Mouse (Mus musculus) adipocyte (in vitro differentiated cells): ENCODE results near the gene Rora.
A peak's percentile ranks its signal among the peaks of the same experiment; 100 is the strongest.

Source experiments
- DNase-seq: peaks from one replicate; pipeline ENCODE4 v3.0.0-alpha.2; 2016; ENCODE audit warnings: low spot score

Gene Rora

DNA sequence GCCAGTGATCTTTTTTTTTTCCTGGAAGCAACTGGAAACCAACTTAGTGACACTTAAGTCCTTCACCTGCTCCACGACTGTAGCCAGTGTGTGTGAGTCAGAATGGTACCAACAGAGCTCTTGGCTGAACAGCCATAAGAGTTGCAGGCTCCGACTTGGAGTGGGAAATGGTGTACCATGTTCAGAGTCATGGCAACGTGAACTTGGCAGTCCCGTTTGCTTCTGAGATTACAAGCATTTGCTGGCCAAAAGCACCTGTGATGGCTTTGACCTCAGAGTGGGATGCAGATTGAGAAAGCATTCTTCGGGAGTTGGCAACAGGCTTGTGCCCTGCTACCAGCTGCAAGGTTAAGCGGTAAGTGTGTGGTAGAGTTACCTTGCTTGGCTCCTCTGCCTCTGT is 574.2 kb downstream of the Rora start:
- no peak for DNase-seq

DNA sequence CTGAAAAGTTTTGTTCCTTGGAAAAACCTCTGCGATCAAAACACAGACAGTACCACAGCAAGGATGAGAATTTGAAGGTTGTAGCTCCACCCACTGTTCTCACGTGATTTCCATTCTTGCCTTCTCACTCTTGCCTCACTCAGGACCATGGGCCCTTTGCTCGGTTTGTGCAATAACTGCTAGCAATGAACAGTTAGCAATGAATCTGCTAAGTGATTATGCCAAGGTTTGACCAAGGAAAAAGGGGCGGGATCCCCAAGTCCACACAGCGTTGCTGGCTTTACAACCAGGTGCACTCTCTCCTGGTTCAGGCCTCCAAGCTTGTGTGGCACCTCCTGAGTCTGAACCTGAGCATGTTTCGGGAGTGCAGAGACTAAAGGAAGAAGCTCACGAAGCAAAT is 576.3 kb downstream of the Rora start:
- DNase-seq, result peak; percentile 39

DNA sequence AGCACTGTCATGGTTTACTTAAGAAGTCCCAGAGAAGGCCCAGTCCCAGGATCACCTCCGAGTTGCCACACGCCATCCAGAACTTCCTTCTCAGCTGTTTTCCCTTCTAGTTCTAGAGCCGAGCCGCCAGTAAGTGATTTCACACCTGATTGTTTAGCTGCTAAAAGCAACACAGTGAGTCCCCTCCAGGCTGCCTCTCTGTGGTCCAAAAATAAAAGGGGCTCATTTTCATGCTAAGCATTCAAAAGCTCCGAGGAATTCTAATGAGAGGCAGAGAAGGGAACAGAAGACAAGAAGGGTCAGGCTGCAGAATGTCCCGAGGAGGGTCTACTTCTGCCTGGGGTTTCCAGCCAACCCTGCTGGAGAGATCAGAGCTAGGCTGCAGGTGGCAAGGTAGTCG is 580.9 kb downstream of the Rora start:
- DNase-seq, result no peak

DNA sequence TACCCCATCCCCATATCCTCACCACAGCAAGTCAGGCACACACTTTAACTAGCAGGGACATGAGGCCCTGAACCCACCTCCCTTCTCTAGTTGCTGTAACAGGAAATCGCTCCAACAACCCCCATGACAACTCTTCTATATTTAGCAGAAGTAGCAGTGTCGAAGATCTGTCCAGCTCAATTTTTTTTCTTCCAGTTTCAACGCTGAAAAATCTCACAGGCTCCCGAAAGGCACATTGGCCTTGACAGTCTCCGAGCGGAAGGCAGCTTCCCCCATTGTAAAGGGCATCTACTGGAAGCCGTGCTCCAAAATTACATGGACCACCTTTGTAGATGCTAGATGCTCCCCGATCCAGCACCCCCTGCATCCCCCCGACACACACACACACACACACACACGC is 583.7 kb downstream of the Rora start:
- DNase-seq, result no peak

DNA sequence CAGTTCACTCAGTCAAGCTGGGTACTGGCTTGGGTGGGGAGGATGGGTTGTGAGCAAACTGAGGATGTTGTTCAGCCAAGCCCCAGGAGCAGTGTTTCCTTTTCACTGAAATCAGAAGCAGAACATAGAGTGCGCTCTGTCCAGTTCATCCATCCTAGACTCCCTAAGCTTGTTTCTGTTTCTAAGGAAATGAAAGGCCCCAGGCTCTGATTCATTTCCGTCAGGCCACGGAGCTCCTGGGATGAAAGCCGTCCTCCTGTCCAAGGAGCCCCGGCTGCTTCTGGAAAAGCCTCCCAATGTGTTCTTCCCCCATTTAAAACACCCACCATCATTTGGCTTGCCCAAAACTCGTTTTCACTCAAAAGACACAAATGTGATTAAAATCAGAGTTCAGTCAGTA is 589.0 kb downstream of the Rora start:
- no peak for DNase-seq

DNA sequence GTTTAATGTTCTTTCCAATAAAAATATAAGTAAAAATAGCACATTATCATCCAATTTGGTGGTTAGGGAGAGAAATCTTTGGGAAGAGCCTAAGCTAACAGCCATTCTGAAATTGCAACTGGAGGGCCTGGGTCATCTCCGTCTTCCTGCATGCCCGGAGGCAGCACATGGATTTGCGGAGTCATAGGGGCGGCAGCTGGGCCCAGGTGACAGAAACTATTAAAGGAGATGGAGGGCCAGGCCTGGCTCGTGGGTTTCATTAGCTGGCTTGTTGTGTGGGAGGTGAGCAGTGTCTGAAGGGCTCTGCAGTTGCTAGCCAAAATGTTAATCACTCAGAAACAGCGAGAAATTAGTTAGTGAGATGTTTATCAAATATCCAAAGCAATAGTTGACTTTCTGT is 590.0 kb downstream of the Rora start:
- DNase-seq, result no peak

DNA sequence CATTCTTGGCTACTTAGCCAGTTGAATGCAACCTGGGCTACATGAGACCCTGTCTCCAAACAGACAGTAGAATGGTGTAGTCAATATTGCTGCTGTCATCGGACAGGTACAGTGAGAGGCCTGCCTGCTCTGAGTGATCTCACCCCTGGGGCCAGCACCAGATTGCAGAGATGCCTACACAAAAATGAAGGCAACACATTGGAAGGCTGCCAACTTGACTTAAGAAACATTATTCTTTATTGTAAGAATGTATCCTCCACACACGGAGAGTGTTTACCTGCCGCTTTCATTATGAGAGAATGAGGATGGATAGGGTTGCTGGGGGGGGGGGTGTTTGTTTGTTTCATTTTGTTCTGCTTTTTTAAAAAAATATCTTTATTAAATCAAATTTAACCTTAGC is 592.6 kb downstream of the Rora start:
- no peak for DNase-seq

DNA sequence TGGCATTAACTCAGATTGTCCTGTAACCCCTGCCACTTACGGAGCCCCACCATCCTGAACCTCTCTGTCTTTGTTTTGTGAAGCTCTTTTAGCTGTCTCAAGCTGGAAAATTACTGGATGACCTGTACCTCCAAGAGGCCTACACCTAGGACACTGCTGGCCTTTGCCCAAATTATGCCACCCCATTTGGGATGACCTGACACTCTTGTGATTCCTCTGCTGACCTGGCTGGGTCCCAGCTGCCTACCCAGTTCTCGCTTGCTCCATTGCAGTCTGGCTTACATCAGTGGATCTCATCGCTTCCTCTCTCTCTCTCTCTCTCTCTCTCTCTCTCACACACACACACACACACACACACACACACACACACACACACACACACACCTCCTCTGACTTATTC is 596.0 kb downstream of the Rora start:
- no peak for DNase-seq

DNA sequence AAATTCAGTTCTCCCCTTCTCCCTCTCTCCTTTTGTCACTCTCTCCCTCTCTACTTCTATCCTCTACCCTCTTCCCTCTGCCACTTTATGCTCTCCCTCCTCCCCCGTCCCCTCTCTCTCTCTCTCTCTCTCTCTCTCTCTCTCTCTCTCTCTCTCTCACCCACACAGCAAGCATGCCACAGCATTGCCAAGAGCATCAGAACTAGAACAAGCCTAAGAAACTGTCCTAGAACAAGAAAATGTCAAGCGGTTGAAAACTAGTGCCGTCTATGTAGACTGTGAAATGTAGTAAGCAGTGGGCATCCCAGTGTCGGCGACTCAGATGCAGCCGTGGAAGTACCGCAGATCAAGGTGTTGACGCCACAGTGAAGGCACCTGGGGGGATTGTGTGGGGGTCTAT is 596.7 kb downstream of the Rora start:
- no peak for DNase-seq

DNA sequence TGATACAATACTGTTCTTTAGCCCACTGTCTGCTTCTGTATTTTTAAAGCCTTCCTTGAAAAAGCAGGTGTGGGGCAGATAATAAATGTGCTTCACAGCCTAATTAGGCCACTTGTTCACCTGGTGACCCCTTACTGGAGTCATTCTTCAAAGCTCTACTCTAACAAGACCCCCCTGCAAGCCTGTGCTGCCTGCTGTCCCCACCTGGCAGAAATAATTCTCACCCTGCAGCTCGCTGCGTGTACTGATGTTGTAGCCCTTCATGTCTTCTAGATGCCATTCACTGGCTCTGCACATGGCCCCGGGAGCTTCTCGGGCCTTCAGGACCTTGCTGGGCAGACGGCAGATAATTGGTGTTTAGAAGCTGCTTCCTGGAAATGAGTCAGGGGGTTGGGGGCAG is 604.9 kb downstream of the Rora start:
- DNase-seq, result no peak

DNA sequence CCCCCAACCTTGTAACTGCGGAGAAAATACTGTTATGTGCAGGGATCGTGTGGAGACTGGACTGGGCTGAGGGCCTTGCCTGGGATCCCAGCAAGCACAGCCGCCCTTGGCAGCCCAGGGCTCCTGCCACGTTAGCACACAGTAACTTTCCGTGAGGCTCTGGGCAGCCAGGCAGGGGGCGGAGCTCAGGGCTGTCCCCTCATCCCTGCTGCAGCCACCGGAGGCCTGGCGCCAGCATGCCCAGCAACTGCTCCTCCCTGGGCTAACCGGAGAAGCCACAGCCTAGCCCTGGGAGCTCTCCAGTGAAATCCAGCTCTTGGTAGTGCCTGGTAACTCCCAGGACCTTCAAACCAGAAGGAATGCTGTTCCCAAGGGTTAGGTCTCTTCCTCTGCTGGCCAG is 605.8 kb downstream of the Rora start:
- peak; percentile 24 for DNase-seq

DNA sequence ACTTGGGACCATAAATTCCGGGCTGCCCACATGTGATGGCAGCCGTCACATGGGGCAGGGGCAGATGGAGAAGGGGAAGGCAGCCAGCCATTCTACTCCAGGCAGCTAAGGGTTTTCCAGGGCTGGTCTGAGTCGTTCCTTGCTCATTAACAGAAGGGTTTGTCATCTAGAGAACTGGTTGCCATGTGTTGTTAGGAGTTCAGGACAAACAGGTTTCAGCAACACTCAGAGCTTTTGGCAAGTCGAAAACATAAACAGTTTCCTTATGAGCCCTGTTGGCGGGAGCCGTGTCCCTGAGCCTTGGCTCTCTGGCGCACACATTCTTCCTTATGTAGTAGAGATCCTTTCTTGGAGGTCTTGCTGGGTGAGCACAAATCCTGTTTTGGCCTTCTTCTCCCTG is 611.6 kb downstream of the Rora start:
- DNase-seq, result no peak

DNA sequence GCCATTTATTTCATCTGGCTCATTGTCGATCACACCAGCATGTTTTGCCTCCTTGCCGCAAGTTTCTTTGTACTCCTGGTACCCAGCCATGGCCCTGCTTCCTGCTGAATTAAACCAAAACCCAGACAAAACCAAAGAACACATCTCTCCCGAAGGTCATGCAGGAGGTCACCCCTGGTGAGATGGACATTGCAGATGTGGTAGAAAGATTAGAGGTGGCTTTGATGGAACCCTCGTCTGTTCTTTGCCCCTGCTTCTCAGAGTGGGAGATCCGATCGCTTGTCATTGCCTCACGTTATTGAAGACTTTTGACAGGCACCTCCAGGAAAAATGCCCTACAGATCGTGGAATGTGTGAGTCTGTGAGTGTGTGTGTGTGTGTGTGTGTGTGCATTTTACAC is 616.8 kb downstream of the Rora start:
- no peak for DNase-seq

DNA sequence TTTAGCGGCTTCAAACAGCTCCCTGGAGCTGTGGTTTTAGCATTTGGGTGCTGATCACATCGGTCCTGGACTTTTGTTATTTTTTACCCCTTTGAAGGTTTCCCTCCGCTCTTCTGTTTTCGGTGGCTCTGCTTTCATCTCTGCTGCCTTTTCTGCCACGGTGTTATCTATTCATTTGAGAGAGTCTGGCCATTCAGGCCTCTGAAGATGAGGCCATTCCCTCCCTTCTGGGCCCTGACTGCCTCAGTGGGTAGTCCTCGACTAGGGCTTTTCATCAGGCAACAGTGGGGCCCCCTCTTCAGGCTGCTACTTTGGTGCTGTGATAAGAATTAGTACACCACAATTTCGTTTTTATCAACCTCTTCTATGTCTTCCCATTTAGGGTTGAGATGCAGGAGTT is 617.3 kb downstream of the Rora start:
- no peak for DNase-seq

DNA sequence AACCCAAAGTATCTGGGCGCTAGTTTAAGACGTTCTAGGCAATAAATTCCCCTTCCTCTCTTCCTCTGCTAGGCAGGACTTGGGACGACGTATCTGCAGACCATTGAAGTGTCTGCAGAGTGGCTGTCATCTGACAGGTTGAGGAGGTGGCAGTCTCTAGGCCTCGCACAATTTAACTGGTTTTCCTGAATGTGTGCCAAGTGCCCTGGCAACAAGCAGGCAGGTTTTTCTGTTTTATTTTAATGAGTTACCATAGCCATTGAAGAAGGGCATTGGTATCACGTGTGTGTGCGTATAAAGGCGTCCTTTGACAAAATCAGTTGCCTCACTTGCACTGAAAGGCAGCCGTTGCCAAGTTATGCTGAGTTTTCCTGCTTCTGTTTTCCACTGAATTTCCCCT is 619.3 kb downstream of the Rora start:
- DNase-seq, result no peak

DNA sequence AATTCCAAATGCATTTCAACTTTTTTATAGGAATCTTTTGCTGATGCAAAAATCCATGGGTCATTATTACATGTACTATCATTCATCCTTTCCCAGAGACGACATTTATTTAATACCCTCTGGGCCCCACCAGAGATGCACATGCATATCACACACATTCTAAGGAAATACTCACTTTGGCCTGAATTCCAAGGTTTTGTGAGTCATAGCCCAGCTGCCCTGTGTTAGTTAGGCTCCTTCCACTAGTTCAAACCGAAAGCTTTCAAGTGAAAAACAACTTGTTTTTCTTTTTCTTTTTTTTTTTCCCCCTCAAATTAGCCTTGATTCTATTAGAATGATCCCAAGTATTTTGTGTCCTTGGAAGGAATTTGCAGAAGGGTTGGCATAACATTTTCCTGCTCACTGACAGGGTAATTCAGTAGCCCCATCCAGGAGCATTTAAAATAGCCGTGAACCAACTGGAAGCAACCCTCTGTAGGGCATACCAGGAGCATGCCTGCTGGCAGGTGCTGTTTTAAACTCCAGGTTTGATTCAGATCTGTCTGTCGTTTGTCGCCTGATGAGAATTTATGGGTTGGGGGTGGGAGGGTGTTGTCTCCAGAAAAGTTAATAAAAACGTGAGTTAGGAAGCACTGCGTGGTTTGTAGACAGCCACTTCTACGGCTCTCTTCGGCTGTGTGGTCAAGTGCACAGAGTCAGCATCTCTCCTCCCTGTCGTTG is 621.3 kb downstream of the Rora start:
- DNase-seq, result no peak

DNA sequence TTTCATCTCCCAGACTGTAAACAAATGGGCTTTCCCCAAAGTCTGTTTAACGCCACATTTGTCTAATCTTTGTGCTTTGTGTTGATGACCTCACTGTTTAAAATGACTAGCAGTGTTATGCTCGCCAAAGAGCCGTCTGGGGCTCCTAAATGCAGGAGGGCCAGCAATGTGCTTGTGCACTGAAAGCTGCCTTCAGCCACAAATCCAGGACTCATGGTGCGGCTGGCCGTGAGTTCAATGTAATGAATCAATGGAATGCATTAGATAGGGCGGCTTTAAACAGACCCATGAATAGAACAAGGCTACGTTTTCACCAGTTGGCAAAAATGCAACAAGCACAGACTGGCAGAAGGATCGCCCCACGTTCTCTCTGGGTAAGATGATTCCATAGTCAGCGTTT is 623.7 kb downstream of the Rora start:
- DNase-seq, result no peak

DNA sequence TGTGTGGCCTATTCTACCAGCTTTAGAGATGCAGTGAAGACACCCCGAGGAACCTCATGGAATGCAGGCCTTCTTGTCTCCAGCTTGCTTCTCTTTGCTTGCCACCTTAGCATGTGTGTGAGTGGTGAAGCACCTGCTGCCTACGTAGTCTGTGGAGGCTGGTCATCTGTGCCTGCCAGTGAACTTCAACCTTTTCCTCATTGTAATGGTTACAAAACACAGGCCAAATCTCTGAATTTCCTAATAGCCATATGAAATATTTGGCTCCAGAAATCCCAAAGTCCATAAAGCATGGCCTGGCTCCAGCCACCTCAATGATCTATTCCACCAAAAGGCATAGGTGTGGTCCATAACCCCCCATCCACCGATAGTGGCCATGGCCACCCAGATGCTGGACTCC is 631.4 kb downstream of the Rora start:
- peak; percentile 27 for DNase-seq

DNA sequence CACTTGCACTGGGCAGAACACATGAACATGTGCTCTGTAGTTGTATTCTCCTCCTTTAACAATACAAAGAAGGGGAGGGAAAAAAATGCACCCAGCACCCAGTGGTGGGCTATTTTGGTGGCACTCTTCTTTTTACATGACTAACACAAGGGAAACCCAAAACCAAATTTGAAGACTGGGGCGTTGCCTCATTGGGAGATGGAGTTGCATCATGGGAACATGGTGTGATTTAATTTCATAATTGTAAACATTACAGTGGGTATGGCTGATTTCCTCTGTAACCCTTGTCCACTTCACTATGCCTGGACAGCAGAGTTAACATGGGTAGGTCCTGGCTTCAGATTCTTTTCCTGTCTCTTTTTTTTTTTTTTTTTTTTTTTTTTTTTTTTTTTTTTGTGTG is 634.5 kb downstream of the Rora start:
- peak; percentile 49 for DNase-seq

DNA sequence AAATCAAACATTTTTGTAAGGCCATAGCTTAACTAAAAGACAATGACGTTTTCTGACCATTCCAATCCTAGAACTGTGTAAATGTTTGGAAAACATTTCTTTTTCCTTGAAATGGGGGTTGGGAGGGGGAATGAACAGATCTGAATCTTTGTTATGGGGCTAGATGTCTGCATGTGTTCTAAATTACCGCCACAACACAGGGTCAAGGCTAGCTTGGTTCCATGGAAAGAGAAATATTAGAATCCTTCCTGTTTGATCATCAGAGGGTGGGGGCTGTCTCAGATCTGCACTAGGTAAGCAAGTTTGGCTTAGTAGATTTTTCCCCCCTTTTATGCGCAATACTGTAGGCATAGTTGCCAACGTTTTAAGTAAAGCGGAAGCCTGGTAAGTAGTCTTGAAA is 635.0 kb downstream of the Rora start:
- no peak for DNase-seq

DNA sequence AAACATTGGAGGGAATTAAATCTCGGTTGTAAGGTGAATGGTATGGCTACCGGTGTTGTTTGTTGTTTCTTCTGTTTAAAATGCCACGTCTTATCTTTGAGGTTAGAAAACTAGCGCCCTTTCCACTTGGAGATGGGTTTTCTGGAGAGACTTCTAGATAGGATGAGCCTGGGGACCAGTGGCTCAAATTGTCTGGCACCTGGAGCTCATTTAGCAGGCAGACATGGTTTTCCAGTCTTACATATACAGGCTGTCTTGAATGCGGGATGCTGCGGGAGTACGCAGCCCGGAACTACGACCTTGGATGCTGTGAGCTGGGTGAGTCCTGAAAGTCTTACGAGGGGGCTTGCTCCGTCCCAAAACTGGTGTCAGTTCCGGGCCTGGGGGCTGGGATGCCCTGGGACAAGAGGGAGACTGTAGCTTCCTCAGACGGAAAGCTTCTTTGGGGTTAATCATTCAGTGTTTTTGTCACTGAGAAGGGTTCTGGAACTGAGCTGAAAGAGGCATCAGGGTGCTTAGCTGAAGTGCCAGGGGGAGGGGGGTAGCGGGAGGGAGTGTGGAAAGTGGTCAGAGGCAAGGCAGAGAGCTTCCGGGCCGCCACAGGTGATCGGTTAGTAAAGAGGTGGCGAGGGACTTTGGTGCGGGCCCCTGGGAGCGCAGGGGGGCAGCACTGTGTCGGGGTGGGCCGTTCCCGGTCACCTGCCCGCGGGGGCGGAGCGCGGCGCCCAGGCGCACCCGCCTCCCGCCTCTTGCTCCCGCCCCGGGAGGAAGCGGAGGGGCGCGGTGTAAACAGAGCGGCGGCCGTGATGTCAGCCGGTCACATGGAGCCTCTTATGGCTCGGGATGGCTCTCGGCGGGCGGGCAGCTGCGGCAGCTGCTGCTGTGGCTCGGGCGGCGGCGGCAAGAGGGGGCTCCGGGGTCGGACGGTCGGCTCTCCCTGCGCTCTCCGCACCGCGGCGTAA is 635.8 kb downstream of the Rora start:
- peak; percentile 48 for DNase-seq

DNA sequence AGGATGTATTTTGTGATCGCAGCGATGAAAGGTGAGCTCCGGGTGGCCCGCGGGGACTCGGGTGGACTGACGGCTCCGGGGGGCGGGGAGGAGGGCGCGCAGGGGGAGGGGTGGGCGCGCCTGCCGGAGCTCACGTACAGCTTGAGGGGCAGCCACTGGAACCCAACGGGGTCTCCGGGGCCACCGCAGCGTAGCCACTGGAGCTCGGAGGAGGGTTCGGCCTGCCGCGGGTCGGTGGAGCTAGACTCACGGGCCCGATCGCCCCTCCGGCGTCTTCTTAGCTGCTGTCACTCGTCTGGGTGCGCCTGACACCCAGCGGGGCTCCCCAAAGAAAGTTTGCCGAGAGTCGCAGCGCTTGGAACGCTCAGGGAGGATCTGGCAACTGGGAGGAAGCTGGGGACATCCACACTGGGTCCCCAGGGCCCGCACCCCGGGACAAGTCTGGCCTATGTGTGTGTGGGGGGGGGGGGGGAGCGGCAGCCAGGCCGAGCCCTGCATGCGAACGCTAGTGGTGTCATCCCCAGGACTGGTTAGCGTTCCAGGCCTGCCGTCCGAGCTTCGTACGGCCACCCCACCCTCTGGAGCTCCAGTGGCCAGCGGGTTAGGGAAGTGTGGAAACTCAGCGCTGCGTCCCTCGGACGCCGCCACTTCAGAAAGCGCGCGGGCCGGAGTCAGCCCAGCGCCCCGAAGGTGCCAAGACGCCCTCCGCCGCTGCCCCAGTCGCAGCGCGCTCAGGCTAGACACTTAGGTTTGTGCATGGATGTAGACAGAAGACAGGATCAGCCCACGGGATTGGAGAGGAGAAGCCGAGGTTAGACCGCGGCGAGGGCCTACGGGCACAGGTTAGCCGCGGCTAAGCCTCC is 636.7 kb downstream of the Rora start:
- no peak for DNase-seq
